Mouse (Mus musculus): ENCODE measurements at regions not wholly inside any gene's neighbourhood (a gene's known extent, or its start where the extent isn't known, plus 50 kb on each side); places are given as distances from the start of the nearest gene placed in this dataset.

GRCm38 (mm10) chr12:9368682-9369081 lies 201.2 kb upstream of the Osr1 start:
- Histone ChIP-seq H3K27ac (ENCODE audit: low read depth, low read length) (no peak overlapping the region), H3K36me3 (ENCODE audit: control insufficient read depth, insufficient read depth, low read length) (no peaks in the 10 kb centered on the region), H3K27me3 (ENCODE audit: control insufficient read depth, insufficient read depth, low read length) (no peaks in the 10 kb centered on the region), H3K4me2 (no peak overlapping the region), H3K4me3 (ENCODE audit: low read depth, low read length) (no peak overlapping the region), H3K9ac (ENCODE audit: low read length) (no peak overlapping the region), H3K4me1 (ENCODE audit: control insufficient read depth, insufficient read depth, low read length) (no peaks in the 10 kb centered on the region), H3K9me3 (ENCODE audit: control insufficient read depth, low read length) (no peaks in the 10 kb centered on the region)
- WGBS: 90% methylated on average over 5 of the region's 5 CpGs
- DNase-seq (ENCODE audit: low spot score, missing footprints) (no peak), ATAC-seq (ENCODE audit: low FRiP score) (no peak)

GRCm38 (mm10) chr12:9401956-9402355 lies 168.0 kb upstream of the Osr1 start:
- H3K9me3 ChIP-seq (ENCODE audit: control insufficient read depth, low read length): no peaks in the 10 kb centered on the region
- WGBS: 87% methylated on average over 3 of the region's 3 CpGs
- no peak overlapping the region for H3K27ac ChIP-seq (ENCODE audit: low read depth, low read length)
- H3K4me3 ChIP-seq (ENCODE audit: low read depth, low read length): no peak overlapping the region
- no peak overlapping the region for H3K9ac ChIP-seq (ENCODE audit: low read length)
- no peak overlapping the region for H3K4me2 ChIP-seq
- no peaks in the 10 kb centered on the region for H3K36me3 ChIP-seq (ENCODE audit: control insufficient read depth, insufficient read depth, low read length)
- ATAC-seq (ENCODE audit: low FRiP score): no peak
- no peak for DNase-seq (ENCODE audit: low spot score, missing footprints)
- H3K27me3 ChIP-seq (ENCODE audit: control insufficient read depth, insufficient read depth, low read length): no peaks in the 10 kb centered on the region
- no peaks in the 10 kb centered on the region for H3K4me1 ChIP-seq (ENCODE audit: control insufficient read depth, insufficient read depth, low read length)

GRCm38 (mm10) chr12:9404981-9405380 lies 164.9 kb upstream of the Osr1 start:
- Histone ChIP-seq H3K27me3 (ENCODE audit: control insufficient read depth, insufficient read depth, low read length) (no peaks in the 10 kb centered on the region), H3K4me1 (ENCODE audit: control insufficient read depth, insufficient read depth, low read length) (no peaks in the 10 kb centered on the region), H3K9ac (ENCODE audit: low read length) (no peak overlapping the region), H3K4me2 (no peak overlapping the region), H3K9me3 (ENCODE audit: control insufficient read depth, low read length) (no peaks in the 10 kb centered on the region), H3K27ac (ENCODE audit: low read depth, low read length) (no peak overlapping the region), H3K4me3 (ENCODE audit: low read depth, low read length) (no peak overlapping the region), H3K36me3 (ENCODE audit: control insufficient read depth, insufficient read depth, low read length) (no peaks in the 10 kb centered on the region)
- WGBS: 84% methylated on average over 7 of the region's 7 CpGs
- ATAC-seq (ENCODE audit: low FRiP score): no peak
- DNase-seq (ENCODE audit: low spot score, missing footprints): no peak

GRCm38 (mm10) chr12:9419311-9419710 lies 150.6 kb upstream of the Osr1 start:
- Histone ChIP-seq H3K4me1 (ENCODE audit: control insufficient read depth, insufficient read depth, low read length) (no peaks in the 10 kb centered on the region), H3K27ac (ENCODE audit: low read depth, low read length) (no peak overlapping the region), H3K36me3 (ENCODE audit: control insufficient read depth, insufficient read depth, low read length) (no peaks in the 10 kb centered on the region), H3K27me3 (ENCODE audit: control insufficient read depth, insufficient read depth, low read length) (no peaks in the 10 kb centered on the region), H3K4me2 (no peak overlapping the region), H3K4me3 (ENCODE audit: low read depth, low read length) (no peak overlapping the region), H3K9ac (ENCODE audit: low read length) (no peak overlapping the region), H3K9me3 (ENCODE audit: control insufficient read depth, low read length) (no peaks in the 10 kb centered on the region)
- no peak for ATAC-seq (ENCODE audit: low FRiP score)
- WGBS: 83% methylated on average over 3 of the region's 3 CpGs
- no peak for DNase-seq (ENCODE audit: low spot score, missing footprints)

GRCm38 (mm10) chr12:9430656-9431055 lies 139.3 kb upstream of the Osr1 start:
- Histone ChIP-seq H3K9ac (ENCODE audit: low read length) (no peak overlapping the region), H3K36me3 (ENCODE audit: control insufficient read depth, insufficient read depth, low read length) (no peaks in the 10 kb centered on the region), H3K27ac (ENCODE audit: low read depth, low read length) (no peak overlapping the region), H3K4me1 (ENCODE audit: control insufficient read depth, insufficient read depth, low read length) (no peaks in the 10 kb centered on the region), H3K4me2 (no peak overlapping the region), H3K27me3 (ENCODE audit: control insufficient read depth, insufficient read depth, low read length) (no peaks in the 10 kb centered on the region), H3K4me3 (ENCODE audit: low read depth, low read length) (no peak overlapping the region), H3K9me3 (ENCODE audit: control insufficient read depth, low read length) (no peaks in the 10 kb centered on the region)
- ATAC-seq (ENCODE audit: low FRiP score) (no peak), DNase-seq (ENCODE audit: low spot score, missing footprints) (no peak)
- 79% methylated on average over 3 of the region's 3 CpGs for WGBS

GRCm38 (mm10) chr12:9438575-9439161 lies 131.2 kb upstream of the Osr1 start:
- 83% methylated on average over 9 of the region's 9 CpGs for WGBS
- ATAC-seq (ENCODE audit: low FRiP score): no peak
- H3K4me3 ChIP-seq (ENCODE audit: low read depth, low read length): no peak overlapping the region

GRCm38 (mm10) chr12:9450620-9451019 lies 119.3 kb upstream of the Osr1 start:
- Histone ChIP-seq H3K9ac (ENCODE audit: low read length) (no peak overlapping the region), H3K27me3 (ENCODE audit: control insufficient read depth, insufficient read depth, low read length) (no peaks in the 10 kb centered on the region), H3K9me3 (ENCODE audit: control insufficient read depth, low read length) (no peaks in the 10 kb centered on the region), H3K27ac (ENCODE audit: low read depth, low read length) (no peak overlapping the region), H3K4me3 (ENCODE audit: low read depth, low read length) (no peak overlapping the region), H3K4me2 (no peak overlapping the region), H3K36me3 (ENCODE audit: control insufficient read depth, insufficient read depth, low read length) (no peaks in the 10 kb centered on the region), H3K4me1 (ENCODE audit: control insufficient read depth, insufficient read depth, low read length) (no peaks in the 10 kb centered on the region)
- ATAC-seq (ENCODE audit: low FRiP score) (no peak), DNase-seq (ENCODE audit: low spot score, missing footprints) (no peak)
- WGBS: 50% methylated on average over 3 of the region's 3 CpGs

More at GRCm38 (mm10) chr12:9438575-9439161, 131.2 kb upstream of the Osr1 start:
- Histone ChIP-seq H3K4me1 (ENCODE audit: control insufficient read depth, insufficient read depth, low read length) (no peaks in the 10 kb centered on the region), H3K27ac (ENCODE audit: low read depth, low read length) (no peak overlapping the region), H3K27me3 (ENCODE audit: control insufficient read depth, insufficient read depth, low read length) (no peaks in the 10 kb centered on the region), H3K9ac (ENCODE audit: low read length) (no peak overlapping the region), H3K4me2 (no peak overlapping the region), H3K36me3 (ENCODE audit: control insufficient read depth, insufficient read depth, low read length) (no peaks in the 10 kb centered on the region), H3K9me3 (ENCODE audit: control insufficient read depth, low read length) (no peaks in the 10 kb centered on the region)
- no peak for DNase-seq (ENCODE audit: low spot score, missing footprints)

GRCm38 (mm10) chr12:9460193-9460592 lies 109.7 kb upstream of the Osr1 start:
- Histone ChIP-seq H3K4me3 (ENCODE audit: low read depth, low read length) (no peak overlapping the region), H3K4me1 (ENCODE audit: control insufficient read depth, insufficient read depth, low read length) (no peaks in the 10 kb centered on the region), H3K4me2 (no peak overlapping the region), H3K36me3 (ENCODE audit: control insufficient read depth, insufficient read depth, low read length) (no peaks in the 10 kb centered on the region), H3K27ac (ENCODE audit: low read depth, low read length) (no peak overlapping the region), H3K9me3 (ENCODE audit: control insufficient read depth, low read length) (no peaks in the 10 kb centered on the region), H3K9ac (ENCODE audit: low read length) (no peak overlapping the region), H3K27me3 (ENCODE audit: control insufficient read depth, insufficient read depth, low read length) (no peaks in the 10 kb centered on the region)
- DNase-seq (ENCODE audit: low spot score, missing footprints) (no peak), ATAC-seq (ENCODE audit: low FRiP score) (no peak)
- WGBS: 90% methylated on average over 3 of the region's 3 CpGs

- Histone ChIP-seq H3K27ac (ENCODE audit: low read depth, low read length) (no peak overlapping the region), H3K4me2 (no peak overlapping the region), H3K4me1 (ENCODE audit: control insufficient read depth, insufficient read depth, low read length) (no peaks in the 10 kb centered on the region), H3K9me3 (ENCODE audit: control insufficient read depth, low read length) (no peaks in the 10 kb centered on the region), H3K27me3 (ENCODE audit: control insufficient read depth, insufficient read depth, low read length) (no peaks in the 10 kb centered on the region), H3K4me3 (ENCODE audit: low read depth, low read length) (no peak overlapping the region), H3K36me3 (ENCODE audit: control insufficient read depth, insufficient read depth, low read length) (no peaks in the 10 kb centered on the region), H3K9ac (ENCODE audit: low read length) (no peak overlapping the region)
- 82% methylated on average over 3 of the region's 3 CpGs for WGBS
- no peak for DNase-seq (ENCODE audit: low spot score, missing footprints)
- no peak for ATAC-seq (ENCODE audit: low FRiP score)
These were observed 100.1 kb upstream of the Osr1 start for GRCm38 (mm10) chr12:9469655-9470470.
